Mouse (Mus musculus) MEL (cell line): ENCODE measurements around the gene Tenm3. TPM values are rescaled to one million over a fixed set of nuclear protein-coding genes. Genes with fewer than 3 reads are reported as not detected.

Source experiments
- DNase-seq: peaks from one replicate; pipeline ENCODE4 v3.0.0; 2011; ENCODE audit warnings: low read depth, low spot score
- H3K27ac ChIP-seq: 2 replicates; pipeline ENCODE4 v1.5.1; 2012; ENCODE audit warnings: low read depth, mild to moderate bottlenecking, control low read depth, low read length, moderate library complexity; ENCODE audit not compliant: control insufficient read depth
- H3K27me3 ChIP-seq, 2 experiments: fragments of 150-350 bp in 1 of 2; sonication (generic) in 1 of 2; 2 replicates each; pipeline ENCODE4 v1.6.1; 2012; ENCODE audit warnings: low read length in 2 of 2, mild to moderate bottlenecking in 2 of 2, improper control_type of control experiment in 1 of 2, moderate library complexity in 1 of 2; ENCODE audit not compliant: insufficient read depth in 2 of 2, control insufficient read depth in 1 of 2
- H3K36me3 ChIP-seq, 2 experiments: 2 replicates each; pipeline ENCODE4 v1.6.1; 2012 to 2014; ENCODE audit warnings: low read length in 2 of 2, improper control_type of control experiment in 1 of 2, inconsistent platforms in 1 of 2, mild to moderate bottlenecking in 1 of 2; ENCODE audit not compliant: insufficient read depth in 2 of 2, control insufficient read depth in 1 of 2
- H3K4me1 ChIP-seq, 2 experiments: fragments of 150-350 bp in 1 of 2; sonication (generic) in 1 of 2; 2 replicates each; pipeline ENCODE4 v1.6.1; 2012; ENCODE audit warnings: low read length in 2 of 2, improper control_type of control experiment in 1 of 2, mild to moderate bottlenecking in 1 of 2; ENCODE audit not compliant: insufficient read depth in 2 of 2, control insufficient read depth in 1 of 2
- H3K4me3 ChIP-seq, 2 experiments: fragments of 150-350 bp in 1 of 2; sonication (generic) in 1 of 2; 2 replicates each; pipeline ENCODE4 v1.5.1; 2012; ENCODE audit warnings: low read depth in 2 of 2, low read length in 2 of 2, mild to moderate bottlenecking in 2 of 2, moderate library complexity in 2 of 2, control low read depth in 1 of 2, improper control_type of control experiment in 1 of 2; ENCODE audit not compliant: control insufficient read depth in 1 of 2, insufficient read depth in 1 of 2
- H3K79me2 ChIP-seq: 2 replicates; pipeline ENCODE4 v1.6.1; 2012; ENCODE audit warnings: mild to moderate bottlenecking, low read length, moderate library complexity; ENCODE audit not compliant: control insufficient read depth, poor library complexity, insufficient read depth
- H3K9ac ChIP-seq: 2 replicates; pipeline ENCODE4 v1.6.1; 2012; ENCODE audit warnings: low read depth, mild to moderate bottlenecking, control low read depth, low read length, moderate library complexity; ENCODE audit not compliant: control insufficient read depth, poor library complexity, severe bottlenecking
- H3K9me3 ChIP-seq: fragments of 150-350 bp; sonication (generic); replicated peaks from 2 replicates; pipeline ENCODE4 v1.6.1; 2012; ENCODE audit warnings: mild to moderate bottlenecking, low read length, improper control_type of control experiment, moderate library complexity; ENCODE audit not compliant: insufficient read depth
- BHLHE40 ChIP-seq: IDR thresholded peaks from 2 replicates; pipeline ENCODE4 v1.6.1; 2012; ENCODE audit warnings: low read depth, mild to moderate bottlenecking, inconsistent platforms, low read length, improper control_type of control experiment, borderline replicate concordance
- CHD1 ChIP-seq: IDR thresholded peaks from 2 replicates; pipeline ENCODE4 v1.6.1; 2012; ENCODE audit warnings: low read depth, mild to moderate bottlenecking, inconsistent platforms, low read length, improper control_type of control experiment
- CTCF ChIP-seq, 3 experiments: IDR thresholded peaks in 2 of 3; conservative IDR thresholded peaks in 1 of 3; 2 replicates each; pipeline ENCODE4 v1.5.1; 2011 to 2012; ENCODE audit warnings: low read length in 3 of 3, low read depth in 2 of 3, mild to moderate bottlenecking in 2 of 3, improper control_type of control experiment in 1 of 3, inconsistent platforms in 1 of 3, mixed read lengths in 1 of 3, moderate library complexity in 1 of 3; ENCODE audit not compliant: control insufficient read depth in 1 of 3, insufficient read depth in 1 of 3, poor library complexity in 1 of 3, severe bottlenecking in 1 of 3
- E2F4 ChIP-seq: IDR thresholded peaks from 2 replicates; pipeline ENCODE4 v1.6.1; 2011; ENCODE audit warnings: low read depth, low read length, improper control_type of control experiment, borderline replicate concordance
- EP300 ChIP-seq, 2 experiments: IDR thresholded peaks; 2 replicates each; pipeline ENCODE4 v1.6.1; 2011; ENCODE audit warnings: improper control_type of control experiment in 2 of 2, low read length in 2 of 2, low read depth in 1 of 2, mild to moderate bottlenecking in 1 of 2
- ETS1 ChIP-seq: IDR thresholded peaks from 2 replicates; pipeline ENCODE4 v1.6.1; 2012; ENCODE audit warnings: low read depth, mild to moderate bottlenecking, inconsistent platforms, low read length, improper control_type of control experiment, moderate library complexity
- GABPA ChIP-seq: IDR thresholded peaks from 2 replicates; pipeline ENCODE4 v1.6.1; 2012; ENCODE audit warnings: low read depth, mild to moderate bottlenecking, inconsistent platforms, low read length, improper control_type of control experiment, moderate library complexity
- GATA1 ChIP-seq: IDR thresholded peaks from 2 replicates; pipeline ENCODE4 v1.6.1; 2011; ENCODE audit warnings: low read depth, low read length, improper control_type of control experiment
- HCFC1 ChIP-seq: IDR thresholded peaks from 2 replicates; pipeline ENCODE4 v1.6.1; 2012; ENCODE audit warnings: low read depth, mild to moderate bottlenecking, inconsistent platforms, low read length, improper control_type of control experiment, moderate library complexity
- JUND ChIP-seq: IDR thresholded peaks from 2 replicates; pipeline ENCODE4 v1.6.1; 2011; ENCODE audit warnings: low read depth, mild to moderate bottlenecking, improper control_type of control experiment, low read length
- KAT2A ChIP-seq: conservative IDR thresholded peaks from 2 replicates; pipeline ENCODE4 v1.6.1; 2012; ENCODE audit warnings: low read depth, low read length, improper control_type of control experiment, inconsistent platforms
- MAZ ChIP-seq: IDR thresholded peaks from 2 replicates; pipeline ENCODE4 v1.6.1; 2012; ENCODE audit warnings: low read depth, mild to moderate bottlenecking, inconsistent platforms, low read length, improper control_type of control experiment
- MEF2A ChIP-seq: IDR thresholded peaks from 2 replicates; pipeline ENCODE4 v1.6.1; 2014; ENCODE audit warnings: low read depth, mild to moderate bottlenecking, inconsistent platforms, low read length, improper control_type of control experiment; ENCODE audit not compliant: poor library complexity, insufficient replicate concordance, severe bottlenecking; ENCODE audit errors: extremely low read depth
- MXI1 ChIP-seq: IDR thresholded peaks from 2 replicates; pipeline ENCODE4 v1.6.1; 2011; ENCODE audit warnings: mild to moderate bottlenecking, low read depth, low read length, improper control_type of control experiment
- MYC ChIP-seq: IDR thresholded peaks from 2 replicates; pipeline ENCODE4 v1.6.1; 2011; ENCODE audit warnings: low read depth, mild to moderate bottlenecking, low read length, improper control_type of control experiment, moderate library complexity
- NELFE ChIP-seq: IDR thresholded peaks from 2 replicates; pipeline ENCODE4 v1.6.1; 2011; ENCODE audit warnings: low read depth, low read length, improper control_type of control experiment
- NRF1 ChIP-seq: IDR thresholded peaks from 2 replicates; pipeline ENCODE4 v1.6.1; 2014; ENCODE audit warnings: low read depth, mild to moderate bottlenecking, inconsistent platforms, low read length, improper control_type of control experiment, moderate library complexity; ENCODE audit not compliant: poor library complexity, insufficient read depth, severe bottlenecking
- POLR2AphosphoS2 ChIP-seq: IDR thresholded peaks from 2 replicates; pipeline ENCODE4 v1.6.1; 2011; ENCODE audit warnings: low read length, improper control_type of control experiment
- SIN3A ChIP-seq: IDR thresholded peaks from 2 replicates; pipeline ENCODE4 v1.6.1; 2012; ENCODE audit warnings: low read length, improper control_type of control experiment, inconsistent platforms
- SMC3 ChIP-seq: IDR thresholded peaks from 2 replicates; pipeline ENCODE4 v1.6.1; 2011; ENCODE audit warnings: low read depth, low read length, improper control_type of control experiment
- TAL1 ChIP-seq: IDR thresholded peaks from 2 replicates; pipeline ENCODE4 v1.6.1; 2012; ENCODE audit warnings: mild to moderate bottlenecking, inconsistent platforms, low read length, moderate library complexity, mixed read lengths
- TCF12 ChIP-seq: IDR thresholded peaks from 2 replicates; pipeline ENCODE4 v1.6.1; 2014; ENCODE audit warnings: low read depth, mild to moderate bottlenecking, inconsistent platforms, low read length, improper control_type of control experiment, moderate library complexity
- ZC3H11A ChIP-seq: IDR thresholded peaks from 2 replicates; pipeline ENCODE4 v1.6.1; 2012; ENCODE audit warnings: low read depth, mild to moderate bottlenecking, inconsistent platforms, low read length, improper control_type of control experiment
- ZMIZ1 ChIP-seq: IDR thresholded peaks from 2 replicates; pipeline ENCODE4 v1.6.1; 2012; ENCODE audit warnings: low read depth, mild to moderate bottlenecking, inconsistent platforms, low read length, improper control_type of control experiment, moderate library complexity
- polyA plus RNA-seq, 2 experiments: library from polyadenylated mRNA; stranded (reverse) in 1 of 2; unstranded in 1 of 2; fragments of >175 nt in 1 of 2; fragments of >200 nt in 1 of 2; gene quantifications; 2 replicates each; pipeline versions ENCODE4 v1.2.1 to v1.2.4; 2012; ENCODE audit warnings: low replicate concordance in 2 of 2, low read depth in 1 of 2; ENCODE audit not compliant: insufficient read length in 2 of 2, insufficient read depth in 1 of 2, missing spikeins in 1 of 2
- total RNA-seq: library from RNA; depleted of rRNA; stranded (reverse); fragments of 300-350 nt; gene quantifications from 2 replicates; pipeline ENCODE4 v1.2.3, GENCODE M21; 2012

The Tenm3 gene
- total and polyA plus RNA-seq, 3 experiments, result not detected

- no peak overlapping the region for H3K4me3 ChIP-seq
- no peak for DNase-seq
- no peaks in the 10 kb centered on the region for H3K4me1 ChIP-seq
- TF ChIP-seq CTCF (IDR thresholded peaks at IDR 0.05 in 2 of 3, conservative IDR thresholded peaks at IDR 0.05 in 1 of 3; ENCODE audit: control insufficient read depth in 1 of 3, insufficient read depth in 1 of 3, low read depth in 2 of 3, low read length in 3 of 3, poor library complexity in 1 of 3, severe bottlenecking in 1 of 3) (no peak), ETS1 (no peak), MAZ (no peak), TAL1 (no peak), MYC (no peak), POLR2AphosphoS2 (no peak), SMC3 (no peak)
- no peaks in the 10 kb centered on the region for H3K27me3 ChIP-seq
- no peaks in the 10 kb centered on the region for H3K79me2 ChIP-seq
- H3K9me3 ChIP-seq, result no peaks in the 10 kb centered on the region
- no peak overlapping the region for H3K9ac ChIP-seq
- H3K27ac ChIP-seq, result no peak overlapping the region
- H3K36me3 ChIP-seq, result no peaks in the 10 kb centered on the region
These were observed 194.3 kb downstream of the Tenm3 start for GRCm38 (mm10) chr8:48649415-48649814.

DNA sequence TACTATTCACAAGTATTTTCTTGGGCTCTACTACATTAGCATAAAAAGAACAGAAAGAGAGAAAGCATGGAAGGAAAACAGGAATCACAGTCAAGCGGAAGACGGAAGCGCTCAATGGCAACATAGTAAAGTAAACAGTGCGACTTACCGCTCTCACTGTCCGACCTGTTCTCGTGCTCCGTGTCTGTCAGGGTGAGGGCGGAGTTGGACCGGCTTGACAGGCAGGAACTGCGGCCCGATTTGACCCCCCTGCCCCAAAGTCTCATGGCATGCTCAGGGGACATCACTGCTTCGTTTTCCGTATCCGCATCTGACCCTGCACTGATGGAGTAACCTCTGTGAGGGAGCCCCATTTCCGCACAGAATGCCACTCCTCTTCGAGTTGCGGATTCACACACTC lies 197.6 kb downstream of the Tenm3 start:
- no peaks in the 10 kb centered on the region for H3K27me3 ChIP-seq
- no peak overlapping the region for H3K9ac ChIP-seq
- no peak overlapping the region for H3K27ac ChIP-seq
- H3K9me3 ChIP-seq, result no peaks in the 10 kb centered on the region
- no peak for DNase-seq
- H3K4me3 ChIP-seq, result no peak overlapping the region
- TF ChIP-seq E2F4 (no peak), KAT2A (no peak), TCF12 (no peak), MYC (no peak), CTCF (IDR thresholded peaks at IDR 0.05 in 2 of 3, conservative IDR thresholded peaks at IDR 0.05 in 1 of 3; ENCODE audit: control insufficient read depth in 1 of 3, insufficient read depth in 1 of 3, low read depth in 2 of 3, low read length in 3 of 3, poor library complexity in 1 of 3, severe bottlenecking in 1 of 3) (no peak), ZC3H11A (no peak), MAZ (no peak), NRF1 (no peak), CHD1 (no peak), GABPA (no peak)
- no peaks in the 10 kb centered on the region for H3K36me3 ChIP-seq
- H3K4me1 ChIP-seq, result no peaks in the 10 kb centered on the region
- H3K79me2 ChIP-seq, result no peaks in the 10 kb centered on the region

DNA sequence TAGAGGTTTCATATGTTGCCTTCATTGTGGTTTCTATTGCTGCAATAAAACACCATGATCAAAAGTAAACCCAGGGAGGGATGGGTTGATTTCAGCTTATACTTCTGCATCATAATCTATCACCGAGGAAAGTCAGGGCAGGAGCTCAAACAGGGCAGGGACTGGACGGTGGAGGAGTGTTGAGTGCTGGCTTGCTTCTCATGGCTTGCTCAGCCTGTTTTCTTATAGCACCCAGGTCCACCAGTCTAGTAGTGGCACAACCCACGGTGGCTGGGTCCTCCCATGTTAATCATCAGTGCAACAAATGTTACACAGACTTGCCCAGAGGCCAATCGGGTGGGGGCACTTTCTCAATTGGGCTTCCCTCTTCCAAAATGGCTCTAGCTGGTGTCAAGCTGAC lies 205.6 kb downstream of the Tenm3 start:
- no peaks in the 10 kb centered on the region for H3K79me2 ChIP-seq
- H3K4me1 ChIP-seq, result no peaks in the 10 kb centered on the region
- H3K27ac ChIP-seq, result no peak overlapping the region
- DNase-seq, result no peak
- H3K27me3 ChIP-seq, result no peaks in the 10 kb centered on the region
- TF ChIP-seq HCFC1, result no peak
- TF ChIP-seq CHD1, result no peak
- no peak for TF ChIP-seq SMC3
- no peak for TF ChIP-seq MEF2A
- TF ChIP-seq EP300 (IDR thresholded peaks at IDR 0.05; ENCODE audit: low read depth in 1 of 2, low read length in 2 of 2), result no peak
- no peak for TF ChIP-seq GATA1
- TF ChIP-seq BHLHE40, result no peak
- TF ChIP-seq ZMIZ1, result no peak
- TF ChIP-seq MXI1, result no peak
- no peak for TF ChIP-seq JUND
- TF ChIP-seq TAL1, result no peak
- no peak for TF ChIP-seq ETS1
- no peak for TF ChIP-seq SIN3A
- TF ChIP-seq NELFE, result no peak
- TF ChIP-seq POLR2AphosphoS2, result no peak
- no peaks in the 10 kb centered on the region for H3K9me3 ChIP-seq
- no peaks in the 10 kb centered on the region for H3K36me3 ChIP-seq
- H3K9ac ChIP-seq, result no peak overlapping the region
- H3K4me3 ChIP-seq, result no peak overlapping the region
